Mouse (Mus musculus) heart, embryonic 14.5 days (tissue): ENCODE data around the gene Eml2. TPM values are rescaled to one million over a fixed set of nuclear protein-coding genes. Genes with fewer than 3 reads are reported as not detected.

Experiments used
- ATAC-seq: fragments of 200-750 bp; cut with Nextera tagmentation; 2 replicates; pipeline ENCODE4 v1.8.0; 2017; ENCODE audit warnings: low read depth, moderate TSS enrichment; ENCODE audit not compliant: insufficient number of reproducible peaks, insufficient read depth, low FRiP score
- H3K27ac ChIP-seq, 2 experiments: fragments of 200-500 bp in 1 of 2; fragments of 300-500 bp in 1 of 2; sonication (generic) in 1 of 2; replicated peaks in 1 of 2; 2 replicates each; pipeline ENCODE4 v1.5.1; 2012 to 2014; ENCODE audit warnings: low read depth in 2 of 2, low read length in 2 of 2, control low read depth in 1 of 2, mild to moderate bottlenecking in 1 of 2, mixed read lengths in 1 of 2; ENCODE audit not compliant: control insufficient read depth in 1 of 2, insufficient read depth in 1 of 2
- H3K27me3 ChIP-seq: fragments of 300-500 bp; sonication (generic); 2 replicates; pipeline ENCODE4 v1.6.1; 2014; ENCODE audit warnings: mild to moderate bottlenecking, low read length, control low read depth; ENCODE audit not compliant: control insufficient read depth, insufficient read depth
- H3K36me3 ChIP-seq: fragments of 300-500 bp; sonication (generic); 2 replicates; pipeline ENCODE4 v1.6.1; 2014; ENCODE audit warnings: mild to moderate bottlenecking, control low read depth, low read length, mixed read lengths; ENCODE audit not compliant: control insufficient read depth, insufficient read depth
- H3K4me1 ChIP-seq, 2 experiments: fragments of 200-500 bp in 1 of 2; fragments of 300-500 bp in 1 of 2; sonication (generic) in 1 of 2; 2 replicates each; pipeline ENCODE4 v1.6.1; 2012 to 2014; ENCODE audit warnings: low read length in 2 of 2, control low read depth in 1 of 2, mixed read lengths in 1 of 2; ENCODE audit not compliant: control insufficient read depth in 2 of 2, insufficient read depth in 2 of 2
- H3K4me2 ChIP-seq: fragments of 300-500 bp; sonication (generic); 2 replicates; pipeline ENCODE4 v1.6.1; 2014; ENCODE audit warnings: mild to moderate bottlenecking, low read length
- H3K4me3 ChIP-seq, 2 experiments: fragments of 200-500 bp in 1 of 2; fragments of 300-500 bp in 1 of 2; sonication (generic) in 1 of 2; 2 replicates each; pipeline ENCODE4 v1.5.1; 2012 to 2014; ENCODE audit warnings: low read length in 2 of 2, mild to moderate bottlenecking in 2 of 2, control low read depth in 1 of 2, low read depth in 1 of 2, moderate library complexity in 1 of 2; ENCODE audit not compliant: control insufficient read depth in 1 of 2, insufficient read depth in 1 of 2
- H3K9ac ChIP-seq: fragments of 300-500 bp; sonication (generic); 2 replicates; pipeline ENCODE4 v1.6.1; 2014; ENCODE audit warnings: mild to moderate bottlenecking, low read length
- H3K9me3 ChIP-seq: fragments of 300-500 bp; sonication (generic); 2 replicates; pipeline ENCODE4 v1.6.1; 2016; ENCODE audit warnings: low read length, control low read depth; ENCODE audit not compliant: control insufficient read depth
- WGBS: fragments of 180-500 bp; shearing (Covaris S2); extraction: QIAGEN DNeasy Blood & Tissue Kit; methylation state at CpG from one replicate; pipeline ENCODE4 v1.1.7; 2014; 5-methylcytosine and 5-hydroxymethylcytosine counted together
- polyA plus RNA-seq: library from polyadenylated mRNA; unstranded; fragments of >200 nt; fragmentation: Nextera tagmentation; extraction: Ambion mirVana; gene quantifications from 2 replicates; pipeline ENCODE4 v1.2.1, GENCODE M21; 2014

Gene Eml2
- polyA plus RNA-seq, 1 experiment from 2014 or later: 8.3 TPM

DNA sequence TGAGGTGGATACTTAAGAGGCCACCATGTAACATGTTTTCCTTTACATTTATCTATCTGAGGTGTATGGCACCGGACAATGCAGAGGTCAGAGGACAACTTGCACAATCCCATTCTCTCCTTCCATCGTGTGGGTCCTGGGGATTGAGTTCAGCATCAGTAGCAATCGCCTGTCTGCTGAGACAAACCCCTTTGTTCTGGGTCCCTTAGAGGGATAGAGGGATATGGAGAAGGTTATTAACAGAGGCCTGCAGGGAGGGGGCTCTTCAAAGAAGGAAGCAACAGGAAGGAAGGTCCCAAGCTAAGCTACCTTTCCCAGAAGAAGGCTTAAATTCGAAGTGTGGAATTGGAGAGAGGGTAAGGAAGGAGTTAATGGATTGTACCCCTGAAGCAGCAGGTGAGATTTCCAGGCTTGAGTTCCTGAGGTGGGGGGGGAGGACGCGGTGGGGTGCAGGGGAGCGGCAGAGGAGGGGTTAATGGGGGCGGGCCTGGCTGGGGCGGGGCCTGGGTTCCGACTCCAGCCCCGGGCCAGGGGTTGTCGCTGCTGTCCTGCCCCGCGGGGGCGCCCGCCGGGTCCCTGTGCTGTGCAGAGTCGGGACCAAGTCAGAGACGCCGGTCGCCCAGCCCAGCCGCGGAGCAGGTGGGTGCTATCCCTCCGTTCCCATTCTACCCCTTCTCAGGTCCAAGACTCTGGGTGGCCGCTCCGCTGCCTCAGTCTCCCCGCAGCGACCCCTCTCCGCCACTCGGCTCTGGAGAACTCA lies 36.0 kb downstream of the Eml2 start, which contains the start of gene Gpr4:
Gpr4 (plus strand) TSS at position 543 of the 760 bp plus-strand sequence.
- peak within 1 kb of the TSS; percentile 43 to 51 for H3K4me3 ChIP-seq
- H3K27me3 ChIP-seq: no peaks in the 10 kb centered on the region
- no peaks in the 10 kb centered on the region for H3K9me3 ChIP-seq
- peak within 1 kb of the TSS; percentile 77 for H3K4me2 ChIP-seq
- H3K4me1 ChIP-seq: peaks cover 2 to 13% of the 10 kb centered on the region in 2 experiments; a peak in 2 of 4 replicates
- H3K27ac ChIP-seq: no peak within 1 kb of the TSS
- no peaks in the 10 kb centered on the region for H3K36me3 ChIP-seq
- ATAC-seq: 0 out of 2 replicates have a peak, but pooled peaks have one; percentile 33
- H3K9ac ChIP-seq: peak within 1 kb of the TSS; percentile 59
- 4% methylated on average over 19 of the region's 30 CpGs for WGBS

DNA sequence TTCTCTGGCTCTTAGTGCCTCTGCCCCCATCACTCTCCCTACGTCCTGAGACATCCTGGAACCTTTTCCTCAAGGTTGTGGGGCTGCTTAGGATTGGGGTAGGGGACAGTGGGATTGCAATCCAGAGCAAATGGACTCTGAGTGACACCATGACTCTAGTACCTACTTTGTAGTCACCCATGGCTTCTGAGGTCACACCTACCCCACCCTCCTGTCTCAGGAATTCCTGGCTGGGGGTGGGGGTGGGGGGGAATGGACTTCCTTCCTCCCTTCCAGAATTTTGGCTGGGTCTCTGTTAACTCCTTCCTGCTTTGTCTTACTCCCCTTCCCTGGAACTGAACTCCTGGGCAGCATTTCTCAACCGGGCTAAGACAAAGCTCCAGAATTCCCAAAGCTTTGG lies 37.2 kb downstream of the Eml2 start:
- no peaks in the 10 kb centered on the region for H3K9me3 ChIP-seq
- no peaks in the 10 kb centered on the region for H3K27me3 ChIP-seq
- 54% methylated on average over 2 of the region's 2 CpGs for WGBS
- H3K36me3 ChIP-seq: no peaks in the 10 kb centered on the region
- no peak overlapping the region for H3K27ac ChIP-seq
- ATAC-seq: no peak
- no peak overlapping the region for H3K4me3 ChIP-seq
- H3K4me1 ChIP-seq: peaks cover 2 to 13% of the 10 kb centered on the region in 2 experiments; a peak in 2 of 4 replicates
- H3K9ac ChIP-seq: no peak overlapping the region
- H3K4me2 ChIP-seq: peak overlapping the region; percentile 77

DNA sequence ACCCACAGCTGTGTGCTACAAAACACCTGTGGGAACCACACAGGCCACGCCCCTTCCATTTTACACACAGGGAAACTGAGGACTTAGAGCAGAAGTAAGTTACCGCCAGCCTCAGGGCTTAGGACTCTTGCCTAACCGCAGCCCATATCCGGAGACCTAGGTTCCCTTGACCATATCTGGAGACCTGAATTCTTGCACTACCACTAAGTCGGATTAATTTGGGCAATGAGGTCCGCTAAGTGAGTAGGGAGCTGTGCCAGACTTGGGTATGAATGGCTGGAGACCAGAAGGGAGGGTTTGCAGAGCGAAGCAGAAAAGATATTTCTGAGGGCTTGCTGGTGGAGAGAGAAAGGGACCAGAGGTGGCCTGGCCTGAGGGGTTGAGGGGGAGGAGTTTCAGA lies 38.1 kb downstream of the Eml2 start:
- Histone ChIP-seq H3K27ac (no peak overlapping the region), H3K4me1 (peaks cover 2 to 13% of the 10 kb centered on the region in 2 experiments; a peak in 2 of 4 replicates), H3K4me2 (no peak overlapping the region; the same call in 1 of the 2 replicates), H3K36me3 (no peaks in the 10 kb centered on the region), H3K4me3 (no peak overlapping the region), H3K9me3 (no peaks in the 10 kb centered on the region), H3K9ac (no peak overlapping the region), H3K27me3 (no peaks in the 10 kb centered on the region)
- no peak for ATAC-seq
- 61% methylated on average over 7 of the region's 7 CpGs for WGBS

DNA sequence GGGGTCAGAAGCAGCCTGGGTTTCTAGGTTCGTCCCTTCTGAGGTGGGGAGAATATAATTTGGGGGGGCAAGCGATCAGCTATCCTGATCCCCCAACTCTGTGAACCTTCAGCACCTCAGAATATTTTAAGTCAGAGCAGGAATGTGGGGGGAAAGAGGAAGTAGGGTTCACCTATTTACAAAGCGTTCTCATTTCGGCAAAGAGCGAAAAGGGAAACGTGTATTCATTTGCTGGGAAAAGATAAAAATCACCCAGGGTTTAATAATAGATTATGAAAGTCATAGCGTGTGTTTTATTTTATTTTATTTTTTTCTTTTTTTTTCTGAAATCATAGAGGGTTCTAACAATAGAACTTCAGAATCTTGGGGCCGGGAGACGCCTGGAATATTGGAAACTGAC lies 38.7 kb downstream of the Eml2 start:
- no peak for ATAC-seq
- 65% methylated on average over 9 of the region's 9 CpGs for WGBS
- Histone ChIP-seq H3K9ac (no peak overlapping the region), H3K27ac (no peak overlapping the region), H3K9me3 (no peaks in the 10 kb centered on the region), H3K27me3 (no peaks in the 10 kb centered on the region), H3K4me2 (no peak overlapping the region), H3K36me3 (no peaks in the 10 kb centered on the region), H3K4me3 (no peak overlapping the region), H3K4me1 (peaks cover 2 to 13% of the 10 kb centered on the region in 2 experiments; a peak in 2 of 4 replicates)

DNA sequence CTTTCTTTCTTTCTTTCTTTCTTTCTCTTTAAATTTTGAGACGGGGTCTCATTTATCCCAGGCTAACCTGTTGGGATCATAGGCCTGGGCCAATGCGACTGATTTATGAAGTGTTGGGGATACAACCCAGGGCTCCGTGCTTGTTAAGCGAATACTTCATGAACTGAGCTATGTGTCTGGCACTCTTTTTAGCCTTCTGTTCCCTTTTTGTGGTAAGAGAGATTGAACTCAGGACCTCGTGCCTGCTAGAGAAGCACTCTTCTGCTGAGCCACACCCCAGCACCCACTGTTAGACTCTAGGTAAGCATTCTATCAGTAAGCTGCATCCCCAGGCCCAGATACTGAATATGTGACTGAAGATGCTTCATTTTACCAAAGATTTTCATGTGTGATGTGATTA lies 41.3 kb downstream of the Eml2 start:
- ATAC-seq: no peak
- WGBS: 51% methylated on average over 5 of the region's 5 CpGs
- H3K4me2 ChIP-seq: no peak overlapping the region

DNA sequence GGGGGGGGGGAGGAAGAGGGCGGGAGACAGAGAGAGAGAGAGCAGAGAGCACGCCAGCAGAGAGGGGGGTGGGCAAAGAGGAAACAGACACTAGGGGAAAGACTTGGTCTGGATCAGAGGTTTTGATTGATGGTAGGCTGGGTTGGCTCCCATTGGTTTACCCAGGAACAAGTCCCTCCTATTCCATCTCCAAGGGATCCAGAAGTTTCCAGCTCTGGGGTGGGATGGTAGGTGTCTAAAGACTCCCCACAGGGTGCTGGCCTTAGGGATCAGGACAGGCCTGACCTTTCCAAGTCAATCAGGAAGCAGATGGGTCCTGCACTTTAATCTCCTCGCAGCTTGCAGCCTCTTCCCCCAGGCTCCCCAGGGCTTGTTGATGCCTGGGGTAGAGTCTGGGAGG lies 41.7 kb downstream of the Eml2 start:
- H3K9ac ChIP-seq: no peak overlapping the region
- no peaks in the 10 kb centered on the region for H3K36me3 ChIP-seq
- no peak for ATAC-seq
- H3K9me3 ChIP-seq: no peaks in the 10 kb centered on the region
- no peak overlapping the region for H3K4me2 ChIP-seq
- H3K4me1 ChIP-seq: peaks cover 0 to 5% of the 10 kb centered on the region in 2 experiments; a peak in 1 of 4 replicates
- no peak overlapping the region for H3K4me3 ChIP-seq
- H3K27ac ChIP-seq: no peak overlapping the region
- no peaks in the 10 kb centered on the region for H3K27me3 ChIP-seq
- WGBS: 0% methylated on average over 2 of the region's 3 CpGs

More for the DNA sequence above, 41.3 kb downstream of the Eml2 start:
- Histone ChIP-seq H3K4me3 (no peak overlapping the region), H3K9ac (no peak overlapping the region), H3K9me3 (no peaks in the 10 kb centered on the region), H3K27me3 (no peaks in the 10 kb centered on the region), H3K27ac (no peak overlapping the region; a peak in 1 of 4 replicates), H3K36me3 (no peaks in the 10 kb centered on the region), H3K4me1 (peaks cover 0 to 5% of the 10 kb centered on the region in 2 experiments; a peak in 1 of 4 replicates)

DNA sequence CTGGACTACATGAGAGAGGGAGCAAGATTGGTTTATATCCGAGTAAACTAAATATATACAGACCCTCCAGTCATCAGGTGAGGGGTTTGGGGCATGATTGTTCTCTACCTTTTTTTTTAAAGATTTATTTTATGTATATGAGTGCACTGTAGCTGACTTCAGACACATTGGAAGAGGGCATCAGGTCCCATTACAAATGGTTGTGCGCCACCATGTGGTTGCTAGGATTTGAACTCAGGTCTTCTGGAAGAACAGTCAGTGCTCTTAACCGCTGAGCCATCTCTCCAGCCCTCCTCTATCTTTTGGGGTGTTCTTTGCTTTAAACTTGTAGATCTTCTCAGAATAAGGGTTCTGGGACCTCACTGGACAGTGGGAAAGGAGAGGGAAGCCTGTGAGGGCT lies 43.8 kb downstream of the Eml2 start:
- Histone ChIP-seq H3K27ac (no peak overlapping the region), H3K9me3 (no peaks in the 10 kb centered on the region), H3K4me1 (no peaks in the 10 kb centered on the region; a peak in 1 of 4 replicates), H3K4me2 (no peak overlapping the region), H3K4me3 (no peak overlapping the region), H3K9ac (no peak overlapping the region), H3K27me3 (no peaks in the 10 kb centered on the region), H3K36me3 (peaks cover under 1% of the 10 kb centered on the region; the same call in 1 of the 2 replicates)
- ATAC-seq: no peak
- WGBS: 65% methylated on average over 3 of the region's 3 CpGs
